Mouse (Mus musculus) CD4-positive helper T cell, adult 2 months (primary cell): Measurements from ENCODE around the gene Fh1.
A peak's percentile ranks its signal among the peaks of the same experiment; 100 is the strongest.

Experiments
- DNase-seq: peaks from one replicate; pipeline ENCODE4 v3.0.0-alpha.2; 2012; ENCODE audit warnings: low read depth, missing footprints, low spot score

Fh1 gene

GRCm38 (mm10) chr1:175623656-175624055 lies 1.8 kb downstream of the Fh1 start:
- no peak for DNase-seq

DNA sequence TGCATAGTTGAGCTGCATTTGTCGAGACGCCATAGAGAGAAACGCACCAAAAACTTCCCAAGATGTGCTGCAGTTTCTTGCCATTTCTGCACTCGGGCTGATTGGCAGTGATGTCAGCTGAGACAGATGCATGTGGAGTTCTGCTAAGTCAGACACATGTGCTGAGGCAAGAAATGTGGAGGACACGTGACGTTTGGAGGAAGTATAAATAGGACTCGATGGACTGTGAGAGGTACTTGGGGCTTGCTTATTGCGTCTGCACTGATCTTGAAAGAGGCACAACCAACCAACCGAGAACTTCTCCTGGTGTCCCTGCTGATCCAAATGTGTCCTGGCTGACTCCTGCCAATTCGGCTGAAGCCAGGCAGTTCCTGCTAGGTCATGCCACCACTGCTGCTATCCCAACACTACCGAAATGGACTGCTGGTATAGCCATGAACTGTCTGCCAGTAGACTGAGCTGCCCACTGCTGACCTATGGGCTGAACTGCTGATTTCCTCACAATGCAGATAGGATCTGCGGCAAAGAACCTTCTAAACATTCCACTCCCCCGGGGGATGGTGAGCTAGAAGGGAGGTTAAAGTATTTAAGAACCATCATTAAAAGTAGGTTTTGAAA lies 5.5 kb downstream of the Fh1 start, which contains the start of gene Kmo:
Gene Kmo (plus strand): TSS at position 568 of the 618 bp plus-strand sequence.
- no peak for DNase-seq

DNA sequence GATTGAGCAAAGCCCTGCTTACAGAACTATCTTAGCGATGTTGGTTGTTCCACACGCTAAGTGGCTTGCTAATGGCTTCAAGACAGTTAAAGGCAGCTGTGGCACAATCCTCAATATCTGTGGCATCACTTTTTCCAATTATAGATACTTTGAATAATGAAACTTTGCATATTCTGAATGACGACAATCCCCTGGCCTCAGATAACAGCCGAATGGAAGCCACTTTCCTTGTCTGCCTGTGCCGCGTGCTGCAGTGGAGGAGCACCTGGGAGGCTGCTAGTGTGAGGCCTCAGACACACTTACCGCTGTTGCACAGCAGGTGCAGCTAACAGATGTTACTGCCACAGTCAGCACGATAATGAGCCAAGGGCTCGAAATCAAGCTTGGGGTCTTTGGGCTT lies 10.4 kb downstream of the Fh1 start:
- DNase-seq = no peak

GRCm38 (mm10) chr1:175608708-175609107 lies 16.7 kb downstream of the Fh1 start:
- DNase-seq = no peak

DNA sequence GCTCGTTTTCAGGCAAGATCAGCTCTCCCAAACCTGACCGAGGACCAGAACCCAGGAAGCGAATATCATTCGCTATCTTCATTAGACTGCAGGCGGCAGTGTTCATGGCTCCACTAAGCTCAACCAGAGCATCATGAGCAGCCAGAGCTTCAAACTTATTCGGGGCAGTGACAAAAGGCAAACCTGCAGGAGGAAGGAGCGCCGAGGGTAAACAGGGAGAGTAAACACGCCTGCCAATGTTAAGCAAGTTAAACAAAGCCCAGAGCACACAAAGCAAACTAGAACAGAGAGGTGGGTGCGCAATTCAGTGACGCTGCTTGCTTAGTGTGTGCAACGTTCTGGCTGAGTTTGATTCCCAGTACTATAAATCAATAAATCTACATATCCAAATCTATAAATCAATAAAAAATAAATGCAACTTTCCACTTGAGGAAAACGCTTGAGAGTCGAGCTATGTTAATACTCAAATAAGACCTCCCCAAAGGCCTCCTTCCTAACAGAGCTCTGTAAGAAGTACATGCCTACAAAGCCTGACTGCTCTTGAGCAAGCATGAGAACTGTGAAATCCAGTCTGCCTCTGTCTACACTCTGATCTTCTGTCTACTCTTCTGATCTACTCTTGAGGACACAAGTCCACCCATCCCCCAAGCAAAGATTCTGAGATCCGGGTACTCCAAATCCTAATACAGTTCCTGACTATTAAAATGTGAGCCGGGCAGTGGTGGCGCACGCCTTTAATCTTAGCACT lies 17.4 kb downstream of the Fh1 start:
- no peak for DNase-seq

DNA sequence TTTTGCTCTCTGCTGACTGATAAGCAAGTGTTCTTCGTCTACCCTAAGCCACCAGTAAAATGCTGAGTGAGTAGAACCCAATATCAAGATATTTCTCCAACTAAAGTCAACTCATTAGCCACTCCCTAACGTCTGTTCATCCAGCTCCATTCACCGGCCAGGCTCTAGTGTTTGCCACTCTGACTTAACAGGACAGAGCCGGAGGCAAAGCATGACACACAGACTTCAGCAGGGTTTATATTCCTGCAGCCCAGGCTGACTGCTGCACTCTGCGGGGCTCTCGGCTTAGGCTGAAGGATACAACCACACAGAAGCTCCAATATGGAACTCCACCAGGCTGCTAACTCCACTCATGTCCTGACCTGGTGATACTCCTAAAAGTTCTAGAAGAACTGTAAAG lies 18.1 kb downstream of the Fh1 start:
- DNase-seq = no peak

- DNase-seq = no peak
Observed at GRCm38 (mm10) chr1:175603390-175603789, 22.0 kb downstream of the Fh1 start.

- peak; percentile 14 for DNase-seq
Observed at GRCm38 (mm10) chr1:175602231-175602630, 23.2 kb downstream of the Fh1 start.

DNA sequence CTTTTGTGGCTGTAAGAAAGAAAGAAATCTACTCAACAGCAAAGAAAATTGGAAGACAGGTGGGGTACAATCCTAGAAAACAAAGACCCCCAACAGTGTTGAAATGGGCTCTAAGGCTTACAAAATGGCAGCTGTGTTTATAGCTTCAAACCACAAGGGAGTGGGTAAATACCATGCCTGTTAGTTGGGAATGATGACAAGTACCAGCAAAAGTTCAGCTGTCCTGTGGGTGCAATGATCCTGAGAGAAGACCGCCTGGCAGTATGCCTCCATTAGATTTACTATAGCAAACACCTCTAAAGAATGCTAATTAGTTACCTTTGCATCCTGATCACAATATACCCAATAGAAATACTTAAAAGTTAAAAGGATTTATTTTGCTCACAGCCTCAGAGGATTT lies 32.6 kb downstream of the Fh1 start:
- DNase-seq = no peak

DNA sequence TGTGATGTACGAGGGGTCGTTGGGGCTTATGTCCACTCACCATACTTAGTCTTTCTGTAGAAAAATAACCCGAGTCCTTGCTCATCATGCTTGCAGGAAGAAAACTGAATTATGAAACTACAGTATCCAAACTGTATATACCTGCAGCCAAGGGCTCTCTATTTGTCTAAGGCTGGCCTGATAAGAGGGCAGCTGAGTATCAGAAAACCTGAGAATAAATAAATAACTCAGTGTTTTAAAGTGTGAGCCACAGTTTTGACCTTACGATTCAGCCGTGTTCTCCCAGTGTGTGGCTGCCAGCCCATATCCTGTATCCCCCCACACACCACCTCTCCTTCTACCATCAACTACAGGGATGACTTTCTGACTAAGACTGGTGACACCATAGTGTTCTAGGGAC lies 38.8 kb downstream of the Fh1 start:
- no peak for DNase-seq

GRCm38 (mm10) chr1:175585267-175585666 lies 40.2 kb downstream of the Fh1 start:
- no peak for DNase-seq

DNA sequence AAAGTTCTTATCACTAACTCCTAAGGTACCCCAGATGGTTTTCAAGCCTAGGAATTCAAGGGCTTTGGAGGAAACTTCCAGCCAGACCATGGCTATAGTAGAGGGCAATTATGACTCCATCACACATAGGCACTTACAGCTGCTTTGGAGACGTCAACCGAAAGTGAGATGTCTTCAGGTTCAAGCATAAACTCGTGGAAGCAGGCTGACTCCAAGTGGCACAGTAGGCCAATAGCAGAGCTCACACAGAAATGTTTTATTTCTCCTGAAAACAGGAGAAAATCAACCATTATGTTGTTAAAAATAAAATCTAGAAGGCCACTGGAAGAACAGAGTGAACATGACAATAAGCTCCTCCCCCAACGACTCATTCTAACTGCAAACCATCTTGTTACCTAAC lies 42.6 kb downstream of the Fh1 start:
- DNase-seq = no peak

DNA sequence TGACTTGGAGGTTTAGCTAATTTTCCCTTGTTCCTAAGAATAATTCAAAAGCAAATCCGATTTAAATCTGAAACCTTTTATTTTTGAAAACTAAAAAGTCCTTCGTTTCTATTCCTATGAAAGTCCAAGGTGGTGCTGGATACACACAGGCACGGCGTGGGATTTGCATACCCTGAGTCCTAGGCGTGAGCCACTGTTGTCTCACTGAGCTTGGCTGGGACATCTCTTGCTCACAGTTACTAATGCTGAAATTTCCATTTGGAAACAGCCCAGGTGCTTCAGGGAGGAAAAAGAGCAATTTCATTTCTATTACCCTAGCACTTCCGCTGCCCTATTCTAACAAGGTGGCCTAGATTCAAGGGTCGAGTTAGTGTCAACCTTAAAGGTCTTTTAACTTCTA lies 45.1 kb downstream of the Fh1 start:
- no peak for DNase-seq

DNA sequence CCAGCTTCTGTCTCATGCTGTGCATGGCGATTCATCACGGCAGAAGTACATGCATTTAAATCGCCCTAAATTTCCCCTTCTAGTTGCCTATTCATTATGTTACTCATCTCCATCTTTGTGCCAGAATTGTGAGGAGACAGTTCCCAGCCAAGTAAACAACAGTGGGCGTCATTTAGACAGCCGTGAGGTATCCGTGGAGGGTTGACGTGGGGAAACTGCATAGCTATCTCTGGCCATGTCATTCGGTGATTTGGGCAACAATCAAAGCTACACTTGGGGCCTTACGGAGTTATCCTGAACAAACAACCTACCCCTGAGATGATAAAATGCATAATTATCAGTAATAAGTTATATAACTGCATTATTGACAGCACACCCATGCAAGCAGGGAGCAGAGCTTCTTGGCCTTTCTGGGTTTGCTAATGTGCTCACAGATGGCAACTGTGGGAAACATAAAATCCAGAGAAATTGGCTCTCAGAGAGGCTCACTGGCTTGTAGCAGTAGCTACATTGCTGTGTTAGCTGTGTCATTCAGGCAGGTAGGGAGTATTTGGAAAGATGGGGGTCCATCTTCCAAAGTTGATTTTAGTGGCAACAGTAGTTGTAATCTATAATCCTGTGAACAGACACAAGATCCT lies 45.7 kb downstream of the Fh1 start:
- DNase-seq = no peak

DNA sequence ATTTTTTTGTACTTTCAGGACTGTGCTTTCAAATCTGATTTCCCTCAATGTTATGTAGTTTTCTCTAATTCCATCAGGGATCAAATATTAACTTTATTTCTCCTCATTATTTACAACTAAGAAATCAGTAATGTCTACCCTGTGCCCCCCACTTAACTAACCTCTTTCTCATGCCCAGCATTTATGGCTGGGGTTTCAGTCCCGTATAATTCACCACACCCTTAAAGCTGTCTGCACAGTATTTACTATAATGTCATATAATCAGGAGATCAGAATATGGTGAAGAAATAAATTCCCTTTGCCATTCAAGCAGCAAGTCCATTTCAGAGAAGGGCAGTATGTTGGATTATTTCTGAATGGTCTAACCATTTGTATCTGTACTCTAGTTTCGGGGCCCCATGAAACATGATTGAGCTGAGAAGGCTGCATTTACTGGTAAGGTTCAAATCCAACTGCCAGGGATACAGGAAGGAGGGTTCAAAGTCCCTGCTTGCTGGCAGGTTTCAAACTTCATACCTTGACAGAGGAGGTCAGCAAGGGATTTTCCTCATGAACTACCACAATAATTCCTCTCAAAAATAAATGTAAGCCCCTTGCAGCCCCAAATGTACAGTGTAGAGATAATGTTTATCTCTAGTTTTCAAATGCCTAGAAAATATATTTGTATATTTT lies 46.9 kb downstream of the Fh1 start:
- DNase-seq = no peak

- no peak for DNase-seq
Observed at GRCm38 (mm10) chr1:175574129-175574528, 51.3 kb downstream of the Fh1 start.

DNA sequence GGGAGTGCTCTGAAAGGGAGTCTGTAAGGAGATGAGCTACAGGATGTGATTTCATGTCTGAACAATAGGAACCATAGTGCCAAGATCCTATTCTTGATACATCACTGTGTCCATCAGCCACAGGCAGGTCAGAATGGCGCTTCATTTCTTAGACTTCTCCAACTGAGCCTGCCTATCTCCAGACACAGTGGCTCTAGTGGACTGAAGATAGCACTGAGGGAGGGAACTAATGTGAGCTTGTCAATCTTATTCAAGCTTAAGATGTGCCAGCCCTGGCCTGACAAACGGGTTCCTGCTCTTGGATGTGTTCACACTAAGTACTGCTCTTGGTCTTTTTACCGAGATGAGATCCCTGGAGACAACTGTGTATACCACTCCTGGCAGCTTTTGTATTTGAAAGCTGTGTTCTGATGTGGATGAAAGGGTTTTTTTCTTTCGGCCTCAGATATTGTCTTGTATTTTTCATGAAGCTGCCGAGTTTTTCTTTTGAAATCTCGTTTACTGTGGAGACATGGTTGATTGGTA lies 59.8 kb downstream of the Fh1 start:
- DNase-seq = no peak

DNA sequence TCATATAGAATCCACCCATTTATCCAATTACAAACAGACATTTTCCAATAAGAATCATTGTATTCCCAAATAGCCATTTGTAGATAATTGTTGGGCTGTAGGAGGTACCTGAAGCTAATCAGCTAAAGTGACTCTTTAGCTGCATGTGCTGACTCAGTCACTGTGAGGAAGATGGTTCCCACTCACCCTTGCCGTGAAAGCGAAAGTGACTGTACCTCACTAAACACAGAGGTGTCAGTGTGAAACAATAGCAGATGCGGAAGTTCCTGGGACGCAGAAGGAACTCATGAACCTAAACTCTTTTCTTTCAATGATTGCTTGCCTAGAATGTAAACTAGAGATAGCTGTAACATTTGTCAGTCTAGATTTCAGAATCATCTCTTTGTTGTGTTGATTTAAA lies 61.1 kb downstream of the Fh1 start:
- no peak for DNase-seq

DNA sequence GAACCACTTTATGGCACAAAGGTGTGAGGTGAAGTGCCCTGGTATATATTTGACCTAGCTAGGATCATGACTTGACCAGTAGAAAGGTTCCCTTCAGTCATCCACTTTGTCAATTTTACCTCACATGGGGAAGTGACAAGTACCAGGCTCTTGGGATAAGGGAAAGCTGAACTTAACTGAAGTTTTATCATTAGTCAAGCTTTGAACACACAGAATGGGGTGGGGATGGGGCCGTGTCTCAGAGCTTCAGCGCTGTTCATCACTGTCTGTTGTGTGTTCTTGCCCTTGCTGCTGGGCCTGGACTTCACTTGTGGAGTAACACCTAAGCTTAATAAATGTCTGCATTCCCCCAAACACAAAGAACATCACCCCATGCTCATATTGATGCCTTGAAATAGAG lies 63.1 kb downstream of the Fh1 start:
- no peak for DNase-seq

DNA sequence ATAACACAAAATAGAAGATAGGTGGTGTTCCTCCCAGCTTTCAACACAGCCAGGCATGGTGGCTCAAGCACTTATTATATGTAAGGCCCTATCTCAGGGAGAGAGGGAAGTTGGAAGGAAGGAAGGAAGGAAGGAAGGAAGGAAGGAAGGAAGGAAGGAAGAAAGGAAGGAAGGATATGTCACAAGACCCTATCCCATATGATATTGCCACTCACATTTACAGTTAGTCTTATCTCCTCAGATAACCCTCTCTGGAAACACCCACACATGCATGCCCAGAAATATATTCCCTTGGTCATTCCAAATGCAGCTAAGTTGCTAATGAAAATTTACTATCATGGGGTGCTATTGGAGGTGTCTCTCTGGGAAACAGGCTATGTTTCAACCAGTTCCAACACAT lies 63.6 kb downstream of the Fh1 start:
- no peak for DNase-seq

GRCm38 (mm10) chr1:175554641-175555040 lies 70.8 kb downstream of the Fh1 start:
- DNase-seq = no peak

- no peak for DNase-seq
Observed at GRCm38 (mm10) chr1:175552474-175552873, 73.0 kb downstream of the Fh1 start.
